Mouse (Mus musculus) layer of hippocampus, adult 8-10 months (tissue): ENCODE measurements around the gene Recql. TPM values are rescaled to one million over a fixed set of nuclear protein-coding genes. Genes with fewer than 3 reads are reported as not detected.

Source experiments
- DNase-seq, 2 experiments: peaks; one replicate each; pipeline ENCODE4 v3.0.0; 2022; ENCODE audit warnings: low spot score in 2 of 2
- total RNA-seq, 4 experiments: library from RNA; stranded (reverse); gene quantifications; 2 replicates each; pipeline ENCODE4 v1.2.4; 2022

Recql gene
- total RNA-seq: 10 to 100 TPM; 21.8 to 25.7 (median 23.6) TPM

DNA sequence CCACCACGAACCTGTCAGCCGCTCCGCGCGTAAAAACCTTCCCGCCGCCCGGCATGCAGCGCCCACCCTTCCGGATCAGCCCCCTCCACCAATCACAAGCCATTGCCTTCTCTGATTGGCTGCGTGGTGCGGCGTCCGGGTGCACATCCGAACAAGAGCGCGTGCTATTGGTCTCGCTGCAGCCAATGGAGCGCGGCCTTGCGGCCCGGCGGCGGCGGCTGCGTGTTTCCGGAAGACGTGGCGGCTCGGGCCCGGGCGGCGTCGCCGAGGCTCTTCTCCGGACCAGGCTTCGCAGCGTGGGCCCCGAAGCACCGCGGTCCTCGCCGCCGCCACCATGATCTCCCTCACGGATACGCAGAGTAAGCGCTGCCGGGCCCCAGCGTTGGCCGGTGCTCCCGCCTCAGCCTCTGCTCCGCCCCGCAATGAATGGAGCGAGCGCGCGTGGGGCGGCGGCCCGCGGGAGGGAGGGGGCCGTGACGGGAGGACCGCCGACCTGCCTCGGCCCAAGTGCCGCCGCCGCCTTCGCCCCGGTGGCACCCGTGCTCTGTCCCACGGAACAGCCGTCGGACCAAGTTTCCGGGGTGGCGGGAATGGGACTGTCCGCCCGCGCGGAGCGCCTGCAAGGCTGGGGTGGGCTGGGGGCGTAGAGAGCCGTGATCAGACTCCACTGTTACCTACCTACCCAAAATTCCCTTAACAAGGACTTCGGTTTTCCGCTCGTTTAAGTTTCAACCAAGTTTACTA lies at the start of gene Recql, which contains the start of gene Golt1b:
Recql (minus strand) TSS at position 77 of the 744 bp plus-strand sequence.
Golt1b (plus strand) TSS at position 211 of the 744 bp plus-strand sequence.
- peak; percentile 97 to 99 for DNase-seq

DNA sequence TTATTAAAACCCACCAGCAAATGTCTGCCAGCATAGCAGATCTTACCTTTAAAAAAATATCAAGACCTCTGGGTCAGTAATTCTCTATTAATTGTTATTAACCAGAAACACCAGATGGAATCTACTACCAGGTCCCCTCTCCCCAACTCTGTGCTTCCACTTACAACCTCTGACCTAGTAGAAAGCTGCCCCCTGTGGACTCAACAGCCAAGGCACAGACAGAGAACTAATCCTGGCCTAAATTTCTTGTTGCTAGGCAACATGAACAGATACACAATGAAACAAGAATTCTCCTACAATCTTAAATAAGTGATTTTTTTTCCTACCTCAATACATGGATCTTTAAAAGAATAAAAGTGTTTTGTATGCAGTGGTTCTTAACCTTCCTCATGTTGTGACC lies 42.2 kb upstream of the Recql start:
- DNase-seq: no peak

DNA sequence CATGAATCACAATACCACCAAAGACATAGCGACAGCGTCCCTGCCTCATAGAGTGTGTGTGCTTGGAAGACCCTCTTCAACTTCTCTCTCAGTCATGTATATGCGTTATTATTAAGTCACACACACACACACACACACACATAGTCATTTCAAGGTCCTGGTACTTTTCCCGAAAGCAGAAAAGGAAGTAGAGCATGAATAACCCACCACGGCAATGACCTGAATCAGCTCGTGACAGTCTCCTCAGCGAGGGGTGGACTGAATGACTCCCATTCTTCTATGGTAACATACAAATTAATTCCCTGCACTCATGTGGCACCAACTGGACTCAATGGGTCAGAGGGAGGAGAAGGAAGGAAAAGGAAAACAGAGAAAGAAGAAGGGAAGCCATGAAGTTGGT lies 38.1 kb upstream of the Recql start:
- no peak for DNase-seq

DNA sequence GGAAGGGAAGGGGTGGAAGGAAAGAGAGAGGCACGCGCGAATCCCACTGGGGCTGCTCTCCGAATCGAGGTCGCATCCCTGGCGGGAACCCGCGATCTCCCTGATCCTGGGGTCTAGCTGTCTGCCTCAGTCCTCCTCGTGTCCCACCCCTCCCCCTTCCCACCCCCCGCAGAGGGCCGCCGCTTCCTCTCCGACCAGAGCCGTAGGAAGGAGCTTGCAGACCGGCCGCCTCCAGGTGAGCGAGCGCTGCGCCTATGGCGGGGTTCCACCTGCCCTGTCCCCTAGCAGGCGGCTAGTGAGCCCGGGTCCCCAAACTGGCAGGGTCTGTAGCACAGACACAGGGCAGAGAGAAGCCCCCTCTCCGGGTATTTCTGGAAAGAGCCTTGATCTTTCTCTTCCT lies 27.7 kb upstream of the Recql start:
- no peak for DNase-seq

DNA sequence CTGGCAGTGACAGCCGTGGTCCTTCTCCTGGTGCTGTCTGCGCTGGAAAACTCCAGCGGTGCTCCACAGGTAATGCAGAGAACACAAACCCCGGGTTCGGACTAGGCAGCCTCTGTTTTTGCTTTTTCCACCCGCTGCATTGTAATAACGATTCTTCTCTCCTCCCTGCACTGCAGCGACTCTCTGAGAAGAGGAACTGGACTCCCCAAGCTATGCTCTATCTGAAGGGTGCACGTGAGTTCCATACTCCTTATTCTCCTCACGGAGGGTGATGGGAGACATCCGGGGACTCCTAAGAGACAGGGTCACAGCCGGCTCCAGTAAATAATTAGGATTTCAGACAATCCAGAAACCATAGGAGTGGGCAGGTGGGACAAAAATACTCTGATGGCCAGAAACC lies 27.0 kb upstream of the Recql start:
- no peak for DNase-seq

DNA sequence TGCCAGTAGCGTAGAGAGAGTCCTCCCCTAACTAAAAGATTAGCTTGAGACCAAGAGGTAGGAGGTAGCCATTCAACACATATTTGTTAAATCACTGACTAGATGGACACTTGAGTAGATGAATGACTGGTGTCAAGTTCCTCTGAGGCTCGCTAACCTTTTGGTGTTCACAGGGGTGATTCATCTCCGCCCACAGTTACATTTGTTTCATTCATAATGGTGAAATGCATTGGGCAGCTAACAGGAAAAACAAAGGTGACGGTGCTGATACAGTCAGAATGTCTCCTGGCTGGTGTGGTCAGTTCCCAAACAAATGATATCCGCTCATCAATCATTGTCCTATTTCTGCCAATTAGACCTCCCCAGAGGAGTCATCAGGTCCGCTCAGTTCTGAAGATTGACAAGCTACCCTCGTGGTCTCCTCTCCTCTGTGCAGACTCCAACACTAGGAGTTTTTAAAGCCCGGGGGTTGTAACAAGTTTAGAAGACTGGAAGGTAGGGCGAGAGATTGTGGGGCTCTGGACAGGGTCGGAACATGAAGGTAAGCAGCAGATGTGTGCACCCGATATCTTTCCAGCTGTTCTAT lies 26.1 kb upstream of the Recql start, which contains the start of gene Spx:
Spx (plus strand) TSS at position 536 of the 586 bp plus-strand sequence.
- DNase-seq: no peak

DNA sequence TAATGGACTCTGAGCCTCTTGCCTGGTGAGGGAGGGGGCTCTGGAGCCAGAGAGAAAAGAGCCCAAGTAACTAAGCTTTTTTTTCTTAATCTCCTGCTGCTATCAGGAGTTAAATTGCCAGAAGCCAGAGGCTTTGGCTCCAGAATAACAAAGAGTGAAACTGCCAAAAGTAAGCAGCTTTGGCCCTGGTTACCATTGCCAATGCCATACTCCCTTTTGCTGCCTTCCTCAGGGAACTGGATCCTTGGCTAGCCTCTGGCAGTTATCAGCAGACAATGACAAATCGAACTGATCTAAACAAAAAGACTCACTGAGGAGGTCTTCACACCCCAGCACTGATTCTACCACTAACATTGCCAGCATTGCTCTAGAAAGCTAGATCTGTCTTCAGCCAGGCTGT lies 24.3 kb upstream of the Recql start:
- no peak for DNase-seq

DNA sequence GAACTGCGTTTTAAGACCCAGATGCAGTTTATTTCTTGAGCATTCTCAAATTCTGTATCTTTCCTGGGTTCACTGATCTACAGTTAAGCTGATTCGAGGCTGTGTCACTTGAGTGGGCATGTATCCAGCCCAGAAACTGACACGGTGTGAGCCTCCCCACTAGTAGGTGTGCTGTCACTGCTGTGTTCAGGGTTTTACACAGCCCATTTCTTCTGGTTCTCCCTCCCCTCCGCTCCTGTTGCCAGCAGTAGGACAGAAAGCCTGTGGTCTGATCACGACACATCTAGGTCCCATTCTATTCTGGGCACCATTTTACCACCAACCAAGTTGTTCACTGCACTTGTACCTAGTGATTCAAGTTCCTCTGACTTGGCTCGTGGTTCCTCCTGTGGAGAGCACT lies 8.9 kb upstream of the Recql start:
- no peak for DNase-seq

DNA sequence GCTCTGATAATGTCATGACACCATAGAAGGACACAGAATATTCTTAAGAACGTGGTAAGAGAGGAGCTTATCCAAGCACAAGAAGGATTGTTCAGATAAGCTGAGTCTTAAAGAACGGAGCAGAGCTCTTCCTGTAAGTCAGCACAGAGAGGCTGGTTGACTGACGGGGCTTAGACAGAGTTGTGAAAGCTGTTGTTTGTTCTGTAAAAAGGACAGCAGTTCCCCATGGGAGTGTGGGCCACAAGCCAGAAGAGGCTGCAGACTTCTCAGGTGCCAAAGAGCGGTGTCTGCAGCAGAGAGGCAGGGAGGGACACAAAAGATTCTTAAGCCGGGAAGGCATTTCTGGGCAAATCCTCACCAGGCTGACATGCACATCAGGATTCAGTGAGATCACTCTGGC lies 7.8 kb upstream of the Recql start:
- DNase-seq: peak; percentile 22 to 37

DNA sequence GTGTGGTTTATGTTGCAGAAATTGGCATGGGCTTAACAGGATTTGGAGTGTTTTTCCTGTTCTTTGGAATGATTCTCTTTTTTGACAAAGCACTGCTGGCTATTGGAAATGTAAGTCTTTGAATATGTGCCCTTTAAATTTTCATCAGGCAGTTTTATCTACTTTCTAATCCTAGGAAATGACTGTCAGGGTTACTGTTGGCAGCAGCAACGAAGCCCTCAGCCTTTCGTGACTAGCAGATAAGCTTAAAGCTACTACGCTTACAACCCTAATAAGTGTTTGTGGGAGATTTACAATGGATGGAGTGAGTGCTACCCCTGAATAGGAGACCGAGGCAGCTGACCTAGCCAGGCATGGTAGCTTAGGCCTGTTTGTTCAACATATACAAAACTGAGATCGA lies 5.4 kb upstream of the Recql start:
- no peak for DNase-seq

DNA sequence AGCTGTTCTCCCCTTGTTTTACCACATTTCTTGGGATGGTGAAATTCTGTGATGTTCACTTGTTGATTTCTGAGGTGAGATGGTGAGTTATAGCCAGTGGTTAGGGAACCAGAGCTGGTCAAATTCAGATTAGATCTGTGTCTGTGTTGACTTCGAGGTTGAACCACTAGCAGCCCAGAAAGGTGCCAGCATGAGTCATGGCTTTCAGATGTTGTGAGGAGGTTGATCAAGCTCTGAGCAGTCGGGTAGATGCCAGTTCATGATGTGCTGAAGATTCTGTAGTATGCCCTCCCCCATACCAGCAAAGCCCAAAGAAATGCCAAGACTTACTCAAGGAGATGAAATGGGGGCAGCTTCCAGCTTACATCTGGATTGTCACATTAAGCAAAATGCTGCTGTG lies 2.2 kb upstream of the Recql start:
- no peak for DNase-seq

DNA sequence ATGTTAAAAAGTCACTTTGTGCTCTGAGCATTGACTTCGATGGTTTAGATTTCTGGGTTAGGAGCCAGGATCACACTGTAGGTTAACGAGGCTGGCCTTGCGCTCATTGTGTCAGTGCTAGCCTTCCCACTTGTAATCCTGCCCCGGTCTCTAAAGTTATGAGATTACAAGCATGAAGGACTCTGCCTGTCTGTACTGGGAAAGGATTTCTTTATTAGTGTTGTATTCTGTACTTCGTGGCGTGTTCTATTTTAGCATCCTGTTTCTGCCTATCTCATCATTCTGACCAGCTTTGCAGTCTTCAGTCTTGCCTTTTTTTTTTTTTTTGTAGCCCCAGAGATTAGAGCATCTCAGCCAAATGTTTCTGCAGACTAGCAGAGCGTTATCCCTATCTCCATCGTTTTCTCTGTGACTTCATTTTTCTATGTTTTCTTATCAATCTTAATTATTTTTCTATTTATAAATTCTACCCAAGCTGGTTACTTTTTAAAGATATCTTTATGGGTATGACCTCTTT lies 926 bp upstream of the Recql start:
- no peak for DNase-seq

DNA sequence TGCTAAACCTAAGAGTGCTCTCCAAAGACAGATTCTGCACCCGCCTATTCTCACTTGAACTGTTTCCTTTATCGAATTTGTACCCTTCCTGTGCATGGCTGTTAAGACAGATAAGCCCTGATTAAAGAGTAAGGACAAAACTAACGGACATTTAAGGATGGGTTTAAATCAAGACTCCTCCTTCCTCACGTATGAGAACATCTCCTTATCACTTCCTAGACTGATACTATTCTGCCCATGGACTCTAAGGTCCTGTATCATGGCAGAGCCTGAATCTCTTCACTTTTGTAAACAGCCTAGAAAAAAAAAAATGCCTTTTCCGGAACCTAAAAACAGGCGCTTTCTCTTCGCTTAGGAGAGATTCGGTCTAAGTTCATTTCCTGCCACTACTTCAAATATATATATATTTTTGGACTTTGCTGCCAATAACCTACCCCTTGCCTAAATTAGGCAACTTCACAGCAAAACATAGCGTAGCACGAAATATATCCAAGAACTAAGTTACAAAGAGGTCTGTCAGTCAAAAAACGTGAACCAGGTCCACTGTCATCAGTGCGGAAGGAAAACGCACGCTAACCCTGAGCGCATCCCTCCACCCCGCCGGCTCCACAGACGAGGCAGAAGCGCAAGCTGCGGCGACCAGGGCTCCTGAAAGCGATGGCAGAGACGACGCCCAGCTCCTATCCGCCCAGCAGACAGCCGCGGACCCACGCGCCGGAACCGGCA lies 439 bp downstream of the Recql start:
- DNase-seq: no peak

DNA sequence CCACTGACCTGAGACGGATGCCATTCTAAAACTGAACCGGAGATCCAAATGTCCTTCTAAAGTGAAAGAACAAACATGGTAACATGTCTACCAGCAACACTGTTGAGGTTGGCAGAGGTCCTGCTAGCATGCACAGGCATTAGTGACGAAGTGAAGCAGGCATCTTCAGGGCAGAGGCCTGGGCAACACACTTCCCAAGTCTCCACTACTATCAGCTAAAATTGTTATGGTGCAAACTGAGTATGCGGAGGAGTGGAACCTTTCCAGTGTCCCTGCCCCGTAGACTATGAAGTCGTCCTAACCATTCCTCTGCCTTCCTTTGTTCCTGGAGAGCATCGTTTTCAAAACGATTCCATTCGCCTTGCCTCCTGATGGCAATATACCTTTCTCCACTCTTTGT lies 2.4 kb downstream of the Recql start:
- no peak for DNase-seq

DNA sequence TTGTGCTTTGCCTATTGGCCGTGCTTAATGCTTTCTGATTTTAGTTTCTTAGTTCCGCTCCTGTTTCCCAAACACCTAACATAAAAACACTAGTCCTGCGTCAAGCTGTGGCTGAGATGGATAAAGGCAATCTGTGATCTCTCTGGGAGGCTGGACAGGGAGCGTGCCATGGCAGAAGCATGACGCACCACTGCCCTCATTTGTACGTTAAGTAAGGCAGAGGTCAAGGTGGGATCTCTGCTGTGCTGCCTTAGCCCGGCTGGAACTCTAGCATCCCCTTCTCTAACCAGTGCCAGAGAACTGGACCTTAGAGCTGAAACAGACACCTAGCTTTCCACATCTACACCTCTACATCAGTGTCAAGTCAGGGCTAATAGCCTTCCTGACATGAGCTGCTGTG lies 5.3 kb downstream of the Recql start:
- DNase-seq: no peak

DNA sequence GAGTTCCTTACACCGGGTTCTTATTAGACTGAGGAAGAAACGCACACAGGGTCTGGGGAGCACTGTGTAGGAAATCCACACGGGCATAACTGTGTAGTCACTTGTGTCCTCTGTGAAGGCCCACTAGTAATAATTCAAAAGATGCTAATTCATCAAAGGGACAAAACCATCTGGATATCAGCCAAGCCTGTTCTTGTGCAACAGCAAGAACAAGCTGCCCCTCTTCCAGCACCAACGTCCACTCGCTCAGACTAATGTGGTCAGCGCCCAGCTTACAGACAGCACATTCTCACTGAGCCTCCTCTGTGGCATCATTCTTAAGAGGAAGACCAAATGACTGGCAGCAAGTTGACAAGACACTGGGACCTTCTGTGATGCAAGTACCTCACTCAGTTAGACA lies 6.9 kb downstream of the Recql start:
- no peak for DNase-seq

DNA sequence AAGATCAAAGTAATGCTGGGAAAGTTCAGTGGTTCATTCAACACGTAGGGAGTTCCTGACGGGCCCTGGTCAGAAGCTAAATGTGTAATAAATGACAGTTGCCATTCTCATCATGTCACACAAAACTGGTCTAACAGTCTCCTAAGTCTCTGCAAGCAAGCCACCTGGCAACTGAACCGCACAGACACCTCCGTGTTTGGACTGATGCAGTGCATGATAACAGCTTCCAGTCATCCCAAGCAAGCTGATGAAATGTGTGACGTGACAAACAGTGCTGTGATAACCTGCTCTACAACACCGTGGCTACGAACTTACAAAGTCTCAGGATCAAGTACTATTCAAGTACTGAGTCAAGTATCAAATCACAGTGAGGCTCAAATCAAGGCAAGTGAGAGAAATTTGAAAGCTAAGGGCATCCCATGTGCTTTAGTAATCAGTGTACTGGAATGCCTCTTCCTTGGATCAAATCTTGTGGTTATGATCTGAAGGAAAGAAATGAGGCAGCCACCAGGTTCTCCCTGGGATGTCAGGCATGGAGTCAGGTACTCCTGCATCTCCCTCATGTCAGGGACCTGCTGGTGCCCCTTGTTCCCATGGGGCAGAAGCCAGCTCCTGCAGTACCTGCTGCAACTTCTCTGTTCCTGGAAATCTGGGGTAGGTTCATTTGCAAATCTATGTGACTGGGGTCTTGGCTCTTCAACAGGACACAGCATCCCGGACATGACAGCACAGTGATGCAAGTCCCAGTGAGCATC lies 8.1 kb downstream of the Recql start:
- no peak for DNase-seq

DNA sequence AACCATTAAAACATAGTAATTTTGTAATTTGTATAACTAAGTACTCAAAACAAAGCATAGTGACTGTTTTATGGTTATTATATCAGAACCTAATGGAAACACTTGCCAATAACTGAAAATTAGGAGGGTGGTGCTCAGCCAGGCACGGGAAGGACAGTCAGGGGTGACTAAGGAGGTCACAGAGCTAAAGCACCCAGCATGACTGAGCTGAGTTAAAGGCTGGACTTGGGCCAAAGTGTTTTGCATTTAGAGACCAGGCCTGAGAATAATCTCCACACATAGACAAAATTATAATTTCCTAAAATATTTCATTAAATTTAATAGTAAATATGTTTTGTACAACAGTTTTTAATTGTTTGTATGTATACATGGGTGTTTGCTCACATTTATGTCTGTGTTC lies 9.8 kb downstream of the Recql start:
- DNase-seq: no peak

DNA sequence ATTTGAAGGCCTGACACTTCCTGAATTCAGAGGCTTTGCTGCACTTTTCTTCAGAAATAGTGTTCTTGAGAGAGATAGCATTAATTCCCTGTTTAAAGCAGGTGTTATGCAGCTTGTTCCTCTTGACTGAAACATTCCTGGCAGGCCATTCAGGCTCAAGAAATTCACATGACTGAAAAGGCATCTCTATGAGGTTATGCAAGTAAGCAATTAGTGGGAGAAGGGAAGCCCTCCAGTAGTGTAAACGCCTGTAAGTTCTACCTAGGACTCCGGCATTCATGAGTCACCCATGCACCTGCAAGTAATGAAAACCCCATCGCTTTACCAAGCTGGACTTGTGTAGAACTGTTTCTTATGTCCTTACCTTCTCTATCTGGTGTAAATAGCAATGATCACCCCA lies 17.3 kb downstream of the Recql start:
- DNase-seq: no peak

DNA sequence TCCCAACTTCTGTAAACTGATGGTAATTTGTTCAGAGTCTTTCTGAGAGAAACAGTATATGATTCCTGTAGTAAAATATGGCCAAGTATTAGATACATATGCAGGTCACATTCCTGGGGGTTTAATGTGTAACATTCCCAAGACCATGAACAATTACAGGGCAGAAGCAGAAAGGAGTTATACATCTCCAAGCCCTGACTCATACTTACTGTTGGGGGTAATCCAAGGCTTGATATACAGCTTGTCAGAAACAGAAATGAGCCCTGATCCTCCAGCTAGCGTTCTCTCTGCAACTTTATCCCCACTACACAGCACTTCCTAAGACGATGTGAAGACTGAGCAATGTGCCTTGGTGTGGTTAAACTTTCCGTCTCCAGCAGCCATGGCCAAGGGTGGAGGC lies 19.3 kb downstream of the Recql start:
- no peak for DNase-seq

DNA sequence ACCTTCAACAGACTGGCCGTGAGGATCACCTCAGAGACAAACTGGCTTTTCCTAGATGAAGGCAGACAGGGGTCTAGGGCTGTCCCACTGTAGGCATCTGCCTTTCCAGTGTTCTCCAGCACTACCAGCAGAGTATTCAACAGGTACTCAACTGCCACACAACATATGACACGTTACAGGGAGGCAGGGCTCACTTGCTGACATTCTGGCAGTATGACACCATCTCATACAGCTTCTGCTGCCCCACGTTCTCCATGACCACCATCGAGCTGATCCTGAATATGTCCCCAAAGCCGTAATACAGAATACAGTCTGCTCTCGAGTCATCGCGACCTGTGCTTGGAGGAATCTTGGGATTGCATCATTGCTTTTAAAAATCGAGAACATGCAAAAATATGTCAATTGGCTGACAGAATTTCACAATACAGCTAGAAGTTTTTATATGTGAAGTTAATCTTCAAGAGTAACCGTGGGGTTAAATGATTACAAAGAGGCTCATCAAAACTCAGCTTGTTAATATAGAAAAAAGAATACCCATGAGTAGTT lies 20.3 kb downstream of the Recql start:
- DNase-seq: no peak
